Mouse (Mus musculus) testis, postnatal 10 days (tissue): ENCODE results near the gene Psmg3.

Experiments
- DNase-seq: peaks from one replicate; pipeline ENCODE4 v3.0.0; 2021; ENCODE audit warnings: low spot score

Psmg3 gene

DNA sequence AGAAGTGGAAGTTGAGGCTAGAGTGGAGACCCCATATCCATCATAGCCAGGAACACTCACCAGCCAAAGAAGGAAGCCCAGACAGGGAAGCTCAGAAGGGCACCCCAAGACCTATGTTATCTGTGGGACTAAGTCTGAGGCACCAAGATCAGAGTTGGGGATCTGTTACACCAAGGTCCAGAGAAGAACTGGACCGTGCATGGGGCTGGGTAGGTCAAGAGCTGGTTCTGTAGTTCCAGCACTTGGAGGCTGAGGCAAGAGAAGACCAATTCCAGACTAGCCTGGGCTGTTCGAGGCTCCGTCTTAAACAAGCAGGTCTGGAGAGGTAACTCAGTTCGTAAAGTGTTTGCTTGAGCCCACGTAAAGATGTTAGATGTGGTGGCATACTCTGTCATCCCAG lies 32.5 kb downstream of the Psmg3 start:
- DNase-seq = no peak

DNA sequence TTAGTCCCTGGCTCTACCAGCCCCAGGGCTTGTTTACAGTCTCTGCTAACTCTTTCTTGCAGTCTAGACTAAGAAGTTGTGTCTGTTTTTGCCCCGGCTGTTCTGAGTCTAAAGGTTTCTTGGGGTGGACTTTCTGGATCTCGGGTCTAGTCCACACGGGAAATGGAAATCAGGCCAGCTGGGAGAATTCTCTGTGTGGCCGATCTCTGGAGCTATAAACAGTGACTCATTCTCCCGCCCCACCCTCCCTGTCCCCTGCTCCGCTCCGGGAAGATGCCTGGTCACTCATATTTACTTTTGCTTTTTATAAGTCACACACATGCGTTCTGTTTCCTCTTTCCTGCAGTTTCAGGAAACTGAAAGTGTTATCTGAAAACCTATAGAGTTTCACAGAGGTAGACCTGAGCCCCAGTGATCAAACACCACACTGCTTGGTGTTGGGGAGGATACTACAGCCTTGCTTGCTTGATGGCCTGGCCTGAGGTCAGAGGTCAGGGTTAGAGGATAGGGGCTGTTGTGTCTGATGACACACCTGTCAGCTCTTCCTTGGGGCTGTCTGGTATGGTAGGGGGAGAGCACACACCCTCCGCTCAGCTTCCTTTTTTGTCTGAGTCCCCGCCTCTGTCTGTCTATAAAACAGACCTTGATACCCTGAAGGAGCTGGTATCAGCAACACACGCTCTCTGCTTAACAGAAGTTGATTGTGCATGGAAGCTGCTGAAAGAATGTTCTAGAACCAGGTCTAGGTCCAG lies 33.2 kb downstream of the Psmg3 start:
- no peak for DNase-seq

DNA sequence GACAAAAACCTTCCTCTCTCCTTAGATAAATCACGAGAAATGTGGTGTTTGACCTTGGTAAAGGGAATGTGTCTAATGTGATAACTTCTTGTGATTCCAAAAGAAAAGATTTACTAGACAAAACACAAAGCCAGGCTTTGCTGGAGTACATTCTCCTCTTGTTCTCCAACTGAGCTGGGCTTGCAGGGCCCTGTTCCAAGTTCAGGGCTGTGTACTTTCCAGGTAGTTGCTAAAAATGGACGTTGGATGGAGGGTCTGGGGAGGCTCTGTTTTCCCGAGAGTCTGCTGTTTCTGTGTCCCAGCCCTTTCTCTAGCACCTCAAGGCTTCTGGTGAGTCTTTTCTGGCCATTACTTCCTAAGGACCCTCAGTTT lies 33.7 kb downstream of the Psmg3 start:
- DNase-seq = no peak

DNA sequence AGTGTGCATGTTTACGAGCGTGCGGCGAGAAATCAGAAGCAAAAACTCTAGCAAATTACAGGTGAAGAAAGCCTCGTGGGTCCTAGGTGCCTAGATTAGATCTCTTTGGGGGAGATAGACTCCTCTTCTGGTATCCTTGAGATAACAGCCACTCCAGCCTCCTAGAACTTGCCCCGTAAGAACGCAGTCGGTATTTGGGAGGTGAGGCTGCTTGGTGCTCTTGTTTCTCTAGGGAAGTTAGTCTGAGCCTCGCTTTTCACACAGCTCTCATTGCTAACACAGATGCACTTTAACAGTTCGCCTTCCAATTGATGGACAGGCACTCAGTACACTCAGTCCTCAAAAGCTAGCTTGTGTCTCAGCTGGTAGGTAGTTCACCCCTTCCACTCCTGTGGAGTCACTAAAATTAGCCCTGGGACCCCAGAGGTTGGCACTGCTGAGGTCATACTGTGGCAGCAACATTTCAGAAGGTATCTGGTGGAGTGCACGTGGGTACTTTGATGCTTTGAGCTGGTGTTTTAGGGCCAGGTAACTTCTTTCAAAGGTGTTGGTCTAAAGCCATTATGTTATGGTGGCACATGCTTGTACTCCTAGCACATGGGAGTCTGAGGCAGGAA lies 34.4 kb downstream of the Psmg3 start:
- DNase-seq = no peak

DNA sequence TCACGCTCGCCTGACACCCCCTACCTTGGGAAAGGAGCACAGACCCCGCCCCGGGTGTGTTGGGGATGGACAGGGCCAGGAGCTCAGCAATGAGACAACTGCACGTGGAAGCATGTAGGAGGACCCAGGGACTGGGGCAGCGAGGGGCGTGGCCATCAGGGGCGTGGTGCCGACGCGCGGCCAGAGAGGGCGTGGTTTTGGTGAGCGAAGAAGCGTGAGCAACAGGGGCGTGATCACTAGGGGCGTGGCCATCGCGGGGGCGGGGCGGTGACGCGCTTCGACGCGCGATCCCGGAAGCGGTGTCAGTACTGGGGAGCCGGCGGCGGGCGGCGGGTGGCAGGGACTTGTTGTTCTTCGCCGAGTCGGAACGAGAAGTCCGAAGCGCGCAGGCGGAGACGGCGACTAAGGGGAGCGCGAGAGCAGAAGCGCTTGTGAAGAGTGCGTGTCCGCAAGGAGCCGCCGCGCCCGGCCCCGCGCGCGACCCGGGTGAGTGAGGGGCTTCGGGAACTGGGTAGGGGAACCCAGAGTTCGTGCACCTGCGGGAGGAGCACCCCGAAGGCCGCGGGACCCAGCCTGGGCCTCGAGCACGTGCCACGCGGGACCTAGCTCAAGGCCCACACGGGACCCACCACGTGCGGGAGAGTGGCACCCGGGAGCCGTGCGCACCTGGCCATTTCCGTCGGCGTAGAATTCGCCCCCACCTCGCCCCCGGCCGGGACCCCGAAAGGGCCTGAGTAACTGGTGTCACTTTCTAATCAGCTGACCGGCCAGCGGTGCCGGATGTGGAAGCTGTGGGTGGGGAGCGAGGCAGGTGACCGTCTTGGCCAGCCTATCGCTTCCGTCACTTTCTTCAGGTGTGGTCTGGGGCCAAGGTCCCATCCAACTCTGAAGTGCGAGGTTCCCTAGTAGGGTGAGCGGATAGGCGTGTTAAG lies 35.2 kb downstream of the Psmg3 start, which contains the start of gene Mafk:
Gene Mafk, plus strand, starts transcription at position 287 of the 932 bp plus-strand sequence.
- peak; percentile 100 for DNase-seq

DNA sequence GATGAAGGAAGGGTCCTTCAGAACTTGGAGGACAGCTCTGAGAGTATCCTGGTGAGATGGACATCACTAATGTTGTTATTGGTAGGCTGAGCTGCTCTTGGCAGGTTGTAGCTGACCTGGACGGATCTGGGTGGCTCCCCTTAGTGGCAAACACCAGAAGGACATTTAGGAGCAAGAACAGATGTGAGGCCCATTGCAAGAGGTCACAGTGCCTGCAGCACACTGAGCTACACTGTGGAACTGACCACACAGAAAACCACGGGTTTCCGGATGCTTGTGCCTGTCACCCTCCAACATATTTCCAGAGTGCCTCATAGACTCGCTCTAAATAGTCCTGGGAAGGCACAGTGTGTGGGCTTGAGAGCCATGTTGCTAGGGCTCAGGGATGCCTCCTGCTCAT lies 37.2 kb downstream of the Psmg3 start:
- peak; percentile 48 for DNase-seq

DNA sequence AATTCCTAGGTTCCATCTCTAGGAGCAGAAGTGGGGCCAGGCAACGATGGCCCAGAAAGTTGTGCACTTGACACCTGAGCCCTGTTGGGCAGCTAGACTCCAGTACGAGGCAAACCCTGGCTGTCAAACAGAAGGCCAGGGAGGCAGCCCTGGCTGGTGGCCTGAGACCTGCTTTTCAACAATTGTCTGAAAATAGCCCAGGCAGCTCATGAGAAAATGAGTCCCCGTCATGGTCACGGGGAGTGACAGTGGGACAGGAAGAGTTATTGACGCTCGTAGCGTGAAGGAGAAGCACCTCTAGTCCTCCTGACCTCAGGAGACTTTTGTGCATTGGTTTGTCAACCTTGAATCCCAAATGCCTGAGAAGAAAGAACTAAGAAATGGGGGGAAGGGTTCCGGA lies 45.3 kb downstream of the Psmg3 start:
- DNase-seq = no peak

DNA sequence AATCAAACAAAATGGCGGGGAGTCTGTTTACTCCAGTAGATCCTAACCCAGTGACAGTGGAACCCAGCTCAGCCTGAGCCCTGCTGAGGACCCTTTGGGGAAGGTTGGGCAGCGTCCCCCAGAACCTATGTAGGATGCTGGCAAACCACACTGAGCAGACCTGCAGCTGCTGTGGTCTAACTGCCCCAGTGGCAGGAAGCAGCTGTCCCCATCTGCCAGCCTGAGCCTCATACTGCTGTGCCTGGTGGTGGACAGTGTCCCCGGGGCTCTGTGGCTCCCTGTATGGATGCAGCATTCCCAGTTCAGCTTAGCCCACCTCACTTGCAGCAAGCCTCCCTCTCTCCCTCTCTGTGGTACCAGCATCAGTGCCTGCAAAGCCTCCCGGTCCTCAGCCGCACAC lies 49.7 kb downstream of the Psmg3 start:
- no peak for DNase-seq

DNA sequence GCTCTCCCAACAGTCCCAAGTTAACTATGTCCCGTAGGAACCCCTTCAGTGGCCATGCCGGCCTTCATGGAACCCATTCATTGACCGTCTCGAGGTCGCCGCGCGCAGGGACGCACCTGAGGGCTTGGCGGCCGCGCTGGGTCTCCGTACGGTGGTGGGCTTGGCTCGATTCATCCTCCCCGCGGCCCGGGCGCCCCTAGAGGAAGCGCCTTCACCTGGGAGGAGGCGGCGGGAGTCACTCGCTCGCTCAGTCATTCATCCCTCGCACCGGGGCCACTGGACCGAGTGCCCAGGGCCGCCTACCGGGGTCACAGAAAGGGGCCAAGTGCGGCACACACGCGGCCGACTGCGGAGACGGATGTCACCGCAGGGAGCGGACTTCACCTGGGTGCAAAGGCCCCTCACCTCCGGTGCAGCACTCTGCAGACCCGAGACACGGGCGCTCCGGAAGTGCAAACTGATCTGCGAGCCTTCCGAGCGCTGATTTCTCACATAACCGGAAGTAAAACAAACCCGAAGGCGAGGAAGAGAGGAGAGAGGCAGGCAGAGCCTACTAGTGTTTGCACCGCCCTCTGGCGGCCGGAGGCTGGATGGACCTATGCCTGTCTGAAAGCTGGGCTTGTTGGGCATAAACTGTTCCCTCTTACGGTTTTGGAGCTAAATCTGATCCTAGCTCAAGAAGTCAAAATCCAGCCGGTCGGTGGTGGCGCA lies 51.3 kb downstream of the Psmg3 start, which contains the start of gene Ints1:
Gene Ints1, minus strand, starts transcription at position 459 of the 711 bp plus-strand sequence.
- peak; percentile 98 for DNase-seq
